Mouse (Mus musculus) ES-E14 (cell line): ENCODE measurements around the gene Prps1. TPM values are rescaled to one million over a fixed set of nuclear protein-coding genes. Genes with fewer than 3 reads are reported as not detected.
A peak's percentile ranks its signal among the peaks of the same experiment; 100 is the strongest.
"Not testable (repeated sequence)": the region's sequence is repeated elsewhere in the genome, so short reads cannot be mapped to it uniquely, and the experiment has no call there.

Experiments used
- DNase-seq: peaks from one replicate; pipeline ENCODE4 v3.0.0-alpha.2; 2013; ENCODE audit warnings: low read depth, low spot score
- H3K27ac ChIP-seq: 2 replicates; pipeline ENCODE4 v1.5.1; 2012; ENCODE audit warnings: low read depth, mild to moderate bottlenecking, low read length, moderate library complexity, mixed read lengths; ENCODE audit not compliant: poor library complexity, insufficient read depth, severe bottlenecking
- H3K36me3 ChIP-seq: 2 replicates; pipeline ENCODE4 v1.6.1; 2012; ENCODE audit warnings: mild to moderate bottlenecking, low read length, moderate library complexity, mixed read lengths; ENCODE audit not compliant: control insufficient read depth, poor library complexity, insufficient read depth, severe bottlenecking
- H3K4me1 ChIP-seq, 2 experiments: fragments of 150-350 bp in 1 of 2; sonication (generic) in 1 of 2; 2 replicates each; pipeline ENCODE4 v1.6.1; 2012; ENCODE audit warnings: low read length in 2 of 2, mild to moderate bottlenecking in 1 of 2, mixed read lengths in 1 of 2; ENCODE audit not compliant: control insufficient read depth in 2 of 2, insufficient read depth in 2 of 2, poor library complexity in 1 of 2
- H3K4me3 ChIP-seq, 2 experiments: fragments of 150-350 bp in 1 of 2; sonication (generic) in 1 of 2; 2 replicates each; pipeline ENCODE4 v1.5.1; 2012; ENCODE audit warnings: low read length in 2 of 2, low read depth in 1 of 2, mild to moderate bottlenecking in 1 of 2, mixed read lengths in 1 of 2; ENCODE audit not compliant: insufficient read depth in 1 of 2, poor library complexity in 1 of 2, severe bottlenecking in 1 of 2
- H3K9ac ChIP-seq: 2 replicates; pipeline ENCODE4 v1.6.1; 2012; ENCODE audit warnings: low read depth, mild to moderate bottlenecking, low read length, mixed read lengths; ENCODE audit not compliant: poor library complexity, insufficient read depth, severe bottlenecking
- H3K9me3 ChIP-seq: fragments of 150-350 bp; sonication (generic); 2 replicates; pipeline ENCODE4 v1.6.1; 2012; ENCODE audit warnings: low read depth, mild to moderate bottlenecking, low read length; ENCODE audit not compliant: control insufficient read depth, insufficient read depth
- CHD2 ChIP-seq: IDR thresholded peaks from 2 replicates; pipeline ENCODE4 v1.6.1; 2014; ENCODE audit warnings: mild to moderate bottlenecking, low read depth, low read length, inconsistent platforms
- HCFC1 ChIP-seq: IDR thresholded peaks from 2 replicates; pipeline ENCODE4 v1.6.1; 2012; ENCODE audit warnings: low read length, inconsistent platforms, borderline replicate concordance; ENCODE audit not compliant: insufficient read depth
- MAFK ChIP-seq: IDR thresholded peaks from 2 replicates; pipeline ENCODE4 v1.6.1; 2014; ENCODE audit warnings: mild to moderate bottlenecking, low read depth, low read length, inconsistent platforms; ENCODE audit not compliant: insufficient read depth
- ZC3H11A ChIP-seq: IDR thresholded peaks from 2 replicates; pipeline ENCODE4 v1.6.1; 2012; ENCODE audit warnings: low read depth, mild to moderate bottlenecking, inconsistent platforms, low read length, borderline replicate concordance
- ZNF384 ChIP-seq: IDR thresholded peaks from 2 replicates; pipeline ENCODE4 v1.6.1; 2012; ENCODE audit warnings: low read depth, low read length, inconsistent platforms
- in situ Hi-C, 2 experiments: fragments of 600-800 bp; cut with MboI; formaldehyde crosslinking; loops; one replicate each; pipeline ENCODE4 v1.15.1; 2025; ENCODE audit warnings: low sequenced_read_pairs in 2 of 2, inconsistent platforms in 1 of 2; ENCODE audit not compliant: unreplicated experiment in 2 of 2
- total RNA-seq: library from RNA; depleted of rRNA; stranded (reverse); fragments of 300-350 nt; gene quantifications from 2 replicates; pipeline ENCODE4 v1.2.3, GENCODE M21; 2012

Gene Prps1
- total RNA-seq, 1 experiment = 67.2 TPM

DNA sequence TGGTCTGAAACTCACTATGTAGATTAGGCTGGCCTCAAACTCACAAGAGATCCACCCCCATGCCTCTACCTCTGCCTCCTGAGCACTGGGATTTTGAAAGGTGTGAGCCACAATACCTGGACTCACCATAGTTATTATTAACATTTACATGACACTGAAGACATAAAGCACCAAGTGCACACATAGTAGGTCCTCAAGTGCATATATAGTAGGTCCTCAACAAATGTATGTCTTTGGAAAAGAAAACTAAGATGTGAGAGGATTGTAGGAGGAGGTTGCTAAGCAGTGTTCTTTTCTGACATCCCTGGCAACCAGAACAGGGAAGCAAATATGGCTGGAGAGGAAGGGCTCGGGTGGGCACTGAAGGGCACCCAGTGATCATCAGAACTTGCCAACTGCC is 51.0 kb downstream of the Prps1 start:
- Histone ChIP-seq H3K4me1 (peaks cover 0 to 5% of the 10 kb centered on the region in 2 experiments; a peak in 1 of 4 replicates), H3K9ac (no peak overlapping the region), H3K4me3 (no peak overlapping the region), H3K9me3 (no peaks in the 10 kb centered on the region), H3K27ac (no peak overlapping the region), H3K36me3 (no peaks in the 10 kb centered on the region)
- in situ Hi-C loops = no loop called here
- TF ChIP-seq HCFC1 = no peak
- no peak for TF ChIP-seq ZC3H11A
- no peak for TF ChIP-seq CHD2
- TF ChIP-seq MAFK = no peak
- no peak for TF ChIP-seq ZNF384
- no peak for DNase-seq

DNA sequence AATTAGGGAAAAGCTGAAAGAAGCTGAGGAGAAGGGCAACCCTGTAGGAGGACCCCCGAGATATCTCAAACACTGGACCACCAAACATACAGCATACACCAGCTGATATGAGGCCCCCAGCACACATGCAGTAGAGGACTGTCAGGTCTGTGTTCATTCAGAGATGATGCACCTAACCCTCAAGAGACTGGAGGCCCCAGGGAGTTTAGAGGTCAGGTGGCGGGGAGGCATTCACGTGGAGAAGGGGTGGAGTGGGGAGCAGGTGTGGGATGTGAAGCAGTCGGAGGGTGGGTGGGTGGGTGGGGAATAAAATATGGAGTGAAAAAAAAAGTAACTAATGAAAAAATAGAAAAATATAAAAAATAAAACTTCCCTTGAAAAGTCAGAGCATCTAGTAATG is 52.4 kb downstream of the Prps1 start:
- H3K9me3 ChIP-seq, H3K9ac ChIP-seq, H3K36me3 ChIP-seq, H3K4me3 ChIP-seq, H3K4me1 ChIP-seq, H3K27ac ChIP-seq, in situ Hi-C loops, DNase-seq: not testable (repeated sequence)

DNA sequence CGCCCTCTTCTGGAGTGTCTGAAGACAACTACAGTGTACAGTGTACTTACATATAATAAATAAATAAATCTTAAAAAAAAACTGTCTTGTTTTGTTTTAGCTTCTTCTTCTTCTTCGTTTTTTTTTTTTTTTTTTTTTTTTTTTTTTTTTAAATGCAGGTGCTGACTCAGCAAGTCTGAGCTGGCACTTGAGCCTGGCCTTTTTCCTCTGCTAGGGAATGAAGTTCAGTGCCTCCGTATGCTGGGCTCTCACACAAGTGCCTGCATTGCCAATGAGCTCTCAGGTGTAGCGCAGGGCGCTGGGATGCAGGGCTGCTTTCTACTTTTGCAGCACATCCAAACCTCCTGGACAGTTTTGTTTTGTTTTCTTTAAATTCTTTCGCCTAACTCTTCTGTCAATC is 53.4 kb downstream of the Prps1 start:
- Histone ChIP-seq H3K27ac (no peak overlapping the region), H3K9ac (no peak overlapping the region), H3K36me3 (no peaks in the 10 kb centered on the region), H3K4me1 (peaks cover 0 to 3% of the 10 kb centered on the region in 2 experiments; a peak in 1 of 4 replicates), H3K9me3 (no peaks in the 10 kb centered on the region), H3K4me3 (no peak overlapping the region)
- DNase-seq = no peak
- TF ChIP-seq CHD2 (no peak), MAFK (peak; percentile 91), HCFC1 (no peak), ZC3H11A (no peak), ZNF384 (peak; percentile 52)
- in situ Hi-C loops = no loop called here

DNA sequence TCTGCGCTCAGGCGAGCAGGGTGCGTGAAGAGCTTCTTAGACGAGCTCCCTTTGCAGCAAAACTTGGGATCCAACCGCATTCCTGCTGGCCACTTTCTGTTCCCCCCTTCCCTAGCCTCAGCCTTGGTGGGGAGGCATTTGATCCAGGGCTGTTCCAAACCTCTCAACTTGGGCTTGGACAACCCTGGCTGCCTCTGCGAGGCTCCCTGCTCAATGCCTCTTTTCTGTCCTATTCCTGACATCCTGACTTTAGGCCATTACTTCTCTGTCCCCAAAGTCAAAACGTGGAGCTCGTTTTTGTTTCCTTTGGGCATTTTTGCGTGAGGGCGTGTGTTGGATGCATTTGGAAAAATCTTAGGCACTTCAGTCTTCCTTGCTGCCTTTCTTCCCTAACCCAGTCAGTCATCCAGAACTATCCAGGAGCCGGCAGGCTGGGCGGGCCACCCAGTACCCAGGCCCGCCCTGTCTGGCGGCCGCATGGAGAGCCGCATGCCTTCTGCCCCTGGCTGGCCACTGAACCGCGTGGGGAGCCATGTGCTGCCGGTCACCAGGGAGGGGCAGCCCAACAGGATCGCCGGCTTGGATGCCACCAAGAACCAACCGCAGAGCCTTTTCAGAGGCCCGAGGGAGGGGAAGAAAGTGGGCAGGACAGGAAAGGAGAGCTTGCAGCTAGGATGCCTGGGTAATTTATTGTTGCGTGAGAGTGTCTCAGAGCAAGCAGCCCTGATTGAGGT is 54.5 kb downstream of the Prps1 start:
- TF ChIP-seq ZNF384 (no peak), HCFC1 (no peak), ZC3H11A (no peak), MAFK (no peak), CHD2 (no peak)
- no peak overlapping the region for H3K27ac ChIP-seq
- in situ Hi-C loops = no loop called here
- H3K9me3 ChIP-seq = no peaks in the 10 kb centered on the region
- no peaks in the 10 kb centered on the region for H3K36me3 ChIP-seq
- no peak for DNase-seq
- 0 out of 2 replicates have a peak overlapping the region, but pooled peaks have one; percentile 32 for H3K9ac ChIP-seq
- no peak overlapping the region; a peak in 1 of 4 replicates for H3K4me3 ChIP-seq
- H3K4me1 ChIP-seq = peaks cover 0 to 3% of the 10 kb centered on the region in 2 experiments; a peak in 1 of 4 replicates
